Mouse (Mus musculus): Measurements from ENCODE around the gene Wtap. TPM values are rescaled to one million over a fixed set of nuclear protein-coding genes. Genes with fewer than 3 reads are reported as not detected.
"Not testable (repeated sequence)": the region's sequence is repeated elsewhere in the genome, so short reads cannot be mapped to it uniquely, and the experiment has no call there.

The Wtap gene
- polyA plus RNA-seq, 2 experiments: 24.5 to 51.9 TPM

- under 1% methylated on average over 72 of the region's 76 CpGs for WGBS (ENCODE audit: insufficient replicate concordance)
- ATAC-seq (ENCODE audit: insufficient read depth) (peak; percentile 98), DNase-seq (ENCODE audit: low read depth in 3 of 3, low spot score in 3 of 3) (peak; percentile 89 to 93 (median 91))
- H3K36me3 ChIP-seq (replicated peaks; ENCODE audit: control insufficient read depth, insufficient read depth, low read depth): peaks cover 18% of the 10 kb centered on the region
- peak overlapping the region; percentile 79 for H3K4me2 ChIP-seq (ENCODE audit: low read depth)
- peak overlapping the region; percentile 81 for H3K9ac ChIP-seq (replicated peaks)
- H3K4me3 ChIP-seq (ENCODE audit: insufficient read depth in 1 of 2, low read depth in 2 of 2, low read length in 2 of 2): peak overlapping the region; percentile 68 to 85
- H3K27ac ChIP-seq: peak overlapping the region; percentile 80
- TF ChIP-seq EP300 (IDR thresholded peaks at IDR 0.05; ENCODE audit: low read depth) (no peak), CTCF (IDR thresholded peaks at IDR 0.05; ENCODE audit: low read depth) (peak; percentile 15)
- no peaks in the 10 kb centered on the region for H3K27me3 ChIP-seq (ENCODE audit: control insufficient read depth, insufficient read depth, low read length)
- no peaks in the 10 kb centered on the region for H3K9me3 ChIP-seq (ENCODE audit: control insufficient read depth, low read length)
- H3K4me1 ChIP-seq (replicated peaks; ENCODE audit: control insufficient read depth in 2 of 2, insufficient read depth in 2 of 2, low read length in 1 of 2): peaks cover 10 to 16% of the 10 kb centered on the region in 2 experiments
Observed at GRCm38 (mm10) chr17:13007730-13008425, 13.9 kb upstream of the Wtap start.

GRCm38 (mm10) chr17:13006984-13007383 lies 13.0 kb upstream of the Wtap start:
- DNase-seq (ENCODE audit: low read depth in 3 of 3, low spot score in 3 of 3) (no peak), ATAC-seq (ENCODE audit: insufficient read depth) (no peak)
- Histone ChIP-seq H3K27ac (no peak overlapping the region), H3K36me3 (replicated peaks; ENCODE audit: control insufficient read depth, insufficient read depth, low read depth) (peaks cover 11% of the 10 kb centered on the region), H3K4me3 (ENCODE audit: insufficient read depth in 1 of 2, low read depth in 2 of 2, low read length in 2 of 2) (peak overlapping the region in 1 of 2 experiments; percentile 85; a peak in 1 of 4 replicates), H3K9me3 (ENCODE audit: control insufficient read depth, low read length) (no peaks in the 10 kb centered on the region), H3K4me1 (replicated peaks; ENCODE audit: control insufficient read depth in 2 of 2, insufficient read depth in 2 of 2, low read length in 1 of 2) (peaks cover 10 to 16% of the 10 kb centered on the region in 2 experiments), H3K4me2 (ENCODE audit: low read depth) (peak overlapping the region; percentile 79), H3K9ac (replicated peaks) (no peak overlapping the region; the same call in 1 of the 2 replicates), H3K27me3 (ENCODE audit: control insufficient read depth, insufficient read depth, low read length) (no peaks in the 10 kb centered on the region)
- TF ChIP-seq EP300 (IDR thresholded peaks at IDR 0.05; ENCODE audit: low read depth) (no peak), CTCF (IDR thresholded peaks at IDR 0.05; ENCODE audit: low read depth) (no peak)
- WGBS (ENCODE audit: insufficient replicate concordance): 57% methylated on average over 5 of the region's 5 CpGs

- Histone ChIP-seq H3K4me3 (ENCODE audit: insufficient read depth in 1 of 2, low read depth in 2 of 2, low read length in 2 of 2) (peak within 1 kb of the TSS; percentile 31 to 85; a peak in 3 of 4 replicates), H3K4me2 (ENCODE audit: low read depth) (peak within 1 kb of the TSS; percentile 79), H3K9ac (replicated peaks) (peak within 1 kb of the TSS; percentile 51), H3K4me1 (replicated peaks; ENCODE audit: control insufficient read depth in 2 of 2, insufficient read depth in 2 of 2, low read length in 1 of 2) (peaks cover 10 to 16% of the 10 kb centered on the region in 2 experiments)
- not testable (repeated sequence) for H3K9me3 ChIP-seq (ENCODE audit: control insufficient read depth, low read length); H3K27ac ChIP-seq; H3K27me3 ChIP-seq (ENCODE audit: control insufficient read depth, insufficient read depth, low read length); ATAC-seq (ENCODE audit: insufficient read depth); DNase-seq (ENCODE audit: low read depth in 3 of 3, low spot score in 3 of 3); H3K36me3 ChIP-seq (replicated peaks; ENCODE audit: control insufficient read depth, insufficient read depth, low read depth)
- WGBS (ENCODE audit: insufficient replicate concordance): 98% methylated on average over 2 of the region's 2 CpGs
Observed at GRCm38 (mm10) chr17:13006546-13006945, 12.6 kb upstream of the Wtap start, which contains the start of gene Sod2. Gene Sod2 (plus strand): TSS chr17:13006846.

- not testable (repeated sequence) for ATAC-seq (ENCODE audit: insufficient read depth); DNase-seq (ENCODE audit: low read depth in 3 of 3, low spot score in 3 of 3); H3K27ac ChIP-seq; H3K9me3 ChIP-seq (ENCODE audit: control insufficient read depth, low read length); H3K36me3 ChIP-seq (replicated peaks; ENCODE audit: control insufficient read depth, insufficient read depth, low read depth); H3K4me2 ChIP-seq (ENCODE audit: low read depth); H3K4me3 ChIP-seq (ENCODE audit: insufficient read depth in 1 of 2, low read depth in 2 of 2, low read length in 2 of 2); H3K27me3 ChIP-seq (ENCODE audit: control insufficient read depth, insufficient read depth, low read length); H3K9ac ChIP-seq (replicated peaks)
- WGBS (ENCODE audit: insufficient replicate concordance): 65% methylated on average over 2 of the region's 2 CpGs
- H3K4me1 ChIP-seq (replicated peaks; ENCODE audit: control insufficient read depth in 2 of 2, insufficient read depth in 2 of 2, low read length in 1 of 2): peaks cover 10 to 16% of the 10 kb centered on the region in 2 experiments
Observed at GRCm38 (mm10) chr17:13004436-13004835, 10.5 kb upstream of the Wtap start.

GRCm38 (mm10) chr17:13002243-13002642 lies 8.3 kb upstream of the Wtap start:
- H3K9me3 ChIP-seq (ENCODE audit: control insufficient read depth, low read length); H3K9ac ChIP-seq (replicated peaks); H3K36me3 ChIP-seq (replicated peaks; ENCODE audit: control insufficient read depth, insufficient read depth, low read depth); H3K4me1 ChIP-seq (replicated peaks; ENCODE audit: control insufficient read depth in 2 of 2, insufficient read depth in 2 of 2, low read length in 1 of 2); H3K4me3 ChIP-seq (ENCODE audit: insufficient read depth in 1 of 2, low read depth in 2 of 2, low read length in 2 of 2); H3K27ac ChIP-seq; H3K4me2 ChIP-seq (ENCODE audit: low read depth); H3K27me3 ChIP-seq (ENCODE audit: control insufficient read depth, insufficient read depth, low read length); ATAC-seq (ENCODE audit: insufficient read depth); DNase-seq (ENCODE audit: low read depth in 3 of 3, low spot score in 3 of 3): not testable (repeated sequence)
- 74% methylated on average over 5 of the region's 5 CpGs for WGBS (ENCODE audit: insufficient replicate concordance)
- 0 out of 2 replicates have a peak, but pooled peaks have one; percentile 19 for TF ChIP-seq CTCF (IDR thresholded peaks at IDR 0.05; ENCODE audit: low read depth)
